Mouse (Mus musculus): ENCODE measurements at regions not wholly inside any gene's neighbourhood (a gene's known extent, or its start where the extent isn't known, plus 50 kb on each side); places are given as distances from the start of the nearest gene placed in this dataset.

DNA sequence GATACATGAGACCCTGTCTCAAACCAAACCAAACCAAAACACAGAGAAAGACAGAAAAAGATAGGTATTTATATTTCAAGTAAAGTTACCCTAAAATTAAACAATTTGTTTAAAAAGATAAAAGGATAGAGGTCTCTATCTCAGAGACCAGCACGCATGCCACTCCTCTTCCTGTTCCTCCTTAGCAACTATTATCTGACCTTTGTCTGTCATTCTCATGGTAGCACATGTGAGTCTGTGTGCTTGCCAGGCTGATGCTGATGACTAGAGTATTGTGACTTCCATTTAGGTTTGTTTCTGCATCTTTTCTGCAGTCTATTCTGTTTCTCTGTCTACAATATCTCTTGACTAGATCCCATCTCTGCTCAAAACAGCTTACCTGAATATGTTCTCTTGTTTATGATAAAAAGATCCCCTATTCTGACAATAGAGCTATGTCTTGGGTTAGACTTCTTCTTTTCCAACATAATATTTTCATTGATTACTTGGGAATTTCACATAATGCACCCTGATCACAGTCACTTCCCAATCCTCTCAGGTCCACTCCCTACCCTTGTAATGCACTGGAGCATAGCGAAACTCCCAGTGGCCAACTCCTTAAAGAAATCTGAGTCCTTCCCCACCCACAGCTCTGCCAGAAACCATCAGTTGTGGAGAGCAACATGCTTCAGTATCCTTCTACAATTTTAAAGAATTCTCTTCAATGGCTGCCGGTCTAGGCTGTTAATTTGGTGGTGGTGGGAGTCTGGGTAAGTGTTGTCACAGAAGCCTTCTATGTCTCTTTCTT is 115.7 kb upstream of the Nrp1 start:
- DNase-seq: no peak

DNA sequence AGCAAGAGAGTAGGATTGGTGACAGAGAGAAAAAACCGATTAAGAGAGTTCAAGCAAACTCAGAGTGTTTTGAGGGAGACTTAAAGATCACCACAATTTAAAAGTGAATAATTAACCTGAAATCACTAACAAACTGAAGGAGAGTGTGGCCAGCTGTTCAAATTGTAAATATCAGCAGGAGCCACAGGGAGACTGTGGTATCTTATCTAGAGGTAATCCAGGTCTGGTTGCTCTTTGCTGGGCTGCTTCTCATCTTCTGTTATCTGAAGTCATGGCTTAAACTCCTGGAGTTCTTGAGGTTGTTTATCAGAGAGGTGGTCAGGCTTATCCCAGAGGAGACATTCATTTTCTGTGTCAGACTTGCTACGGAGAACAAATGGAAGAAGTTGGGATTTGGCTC is 106.7 kb upstream of the Nrp1 start:
- DNase-seq: no peak

DNA sequence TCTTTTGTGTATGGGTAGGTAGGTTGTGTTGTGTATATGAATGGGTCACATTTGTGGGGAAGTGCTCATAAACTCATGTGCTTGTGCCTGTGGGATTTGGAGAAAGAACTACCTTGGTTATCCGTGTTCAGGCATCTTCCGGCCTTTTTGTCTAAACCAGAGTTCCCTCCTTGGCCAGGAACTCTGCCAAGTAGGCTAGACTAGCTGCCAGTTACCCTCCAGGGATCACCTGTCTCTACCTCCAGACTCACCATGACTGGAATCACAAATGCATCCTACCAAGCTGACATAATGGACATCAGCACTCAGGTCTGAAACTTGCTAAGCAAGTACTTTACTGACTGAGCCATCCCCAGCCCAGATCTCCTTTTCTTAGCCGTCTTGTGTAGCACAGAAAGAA is 97.6 kb upstream of the Nrp1 start:
- no peak for DNase-seq

DNA sequence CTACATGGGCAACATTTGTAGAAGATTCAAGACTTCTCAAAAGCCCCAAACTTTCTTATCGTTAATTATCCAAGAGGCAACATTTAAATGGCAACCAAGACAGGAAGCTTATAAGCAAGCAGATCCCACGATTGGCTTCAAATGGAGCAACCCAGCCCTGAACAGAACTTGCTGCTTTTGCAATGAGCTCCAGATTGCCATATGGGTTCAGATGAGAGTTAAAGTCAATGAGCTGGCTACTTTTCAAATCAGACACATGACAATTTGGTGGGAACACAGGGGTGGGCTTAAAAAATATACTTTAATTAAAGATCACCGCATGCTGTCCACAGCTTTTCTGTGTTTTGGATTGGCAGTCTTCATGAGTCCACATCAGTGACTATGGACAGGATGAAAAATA is 97.0 kb upstream of the Nrp1 start:
- DNase-seq: no peak

DNA sequence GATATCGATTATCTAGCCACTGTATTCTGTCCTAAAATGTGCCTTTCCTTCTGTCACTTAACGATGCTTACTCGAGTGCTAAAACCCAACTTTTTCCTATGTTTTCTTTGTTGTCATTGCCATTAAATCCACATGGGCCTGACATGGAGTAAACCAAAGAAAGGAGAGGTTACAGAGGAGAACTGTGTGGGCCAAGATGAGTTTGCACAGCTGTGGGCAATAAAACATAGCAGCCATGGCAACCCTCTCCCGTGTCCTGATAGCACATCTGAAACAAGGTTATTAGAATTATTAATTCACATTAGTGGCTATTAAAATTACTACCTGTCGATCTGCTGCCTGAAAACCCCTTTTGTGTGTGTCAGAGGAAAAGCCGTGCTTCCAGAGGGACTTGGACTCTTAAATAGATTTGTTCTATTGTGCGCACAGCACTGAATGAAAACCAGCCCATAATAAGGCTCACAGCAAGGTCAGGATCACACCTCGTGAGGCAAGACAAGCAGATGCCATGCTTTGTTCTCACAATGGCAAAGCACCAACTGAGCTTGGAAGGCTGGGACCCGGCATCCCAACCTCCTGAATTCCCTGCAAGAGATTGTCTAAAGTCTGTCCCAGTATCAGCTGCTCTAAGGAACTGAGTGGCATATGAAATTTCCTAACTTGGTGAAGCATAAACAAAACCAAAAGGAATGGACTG is 95.0 kb upstream of the Nrp1 start:
- no peak for DNase-seq

DNA sequence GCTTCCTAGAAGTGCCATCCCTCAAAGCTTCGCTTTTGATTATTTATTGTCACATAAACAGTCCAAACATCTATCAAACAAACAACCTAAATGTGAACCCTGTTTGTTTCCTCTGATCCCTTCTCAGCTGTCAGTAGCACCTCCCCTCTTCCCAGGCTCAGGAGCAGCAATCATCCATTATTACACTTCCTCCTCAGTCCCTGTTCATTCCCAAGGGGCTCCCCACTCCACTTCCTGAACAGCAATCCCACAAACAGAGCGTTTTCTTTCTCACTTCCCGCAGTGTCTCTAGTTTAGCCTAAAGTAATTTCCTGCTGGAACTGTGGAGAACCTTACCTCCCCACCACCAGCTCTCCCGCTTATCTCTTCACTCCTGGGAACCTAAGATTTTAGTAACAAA is 91.1 kb upstream of the Nrp1 start:
- DNase-seq: peak; percentile 39 to 47

DNA sequence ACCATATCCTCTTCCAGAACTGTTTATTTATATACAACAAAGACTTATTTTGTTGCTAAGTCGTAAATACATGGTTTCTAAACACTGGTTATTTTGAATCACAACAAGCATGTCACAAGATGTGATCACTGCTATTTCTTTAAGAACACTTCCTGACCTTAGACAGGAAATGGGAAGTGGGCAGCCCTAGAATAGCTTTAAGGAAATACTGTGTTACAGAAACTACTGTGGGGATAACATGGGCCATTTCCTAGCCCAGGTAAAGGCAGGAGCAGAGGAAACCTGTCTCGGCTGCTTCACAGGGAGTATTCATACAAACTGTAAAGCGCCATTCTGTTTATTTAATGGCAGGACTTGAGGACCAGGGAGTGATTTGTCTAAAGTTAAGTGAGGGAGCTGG is 90.4 kb upstream of the Nrp1 start:
- peak in 1 of 2 experiments; percentile 18 for DNase-seq

DNA sequence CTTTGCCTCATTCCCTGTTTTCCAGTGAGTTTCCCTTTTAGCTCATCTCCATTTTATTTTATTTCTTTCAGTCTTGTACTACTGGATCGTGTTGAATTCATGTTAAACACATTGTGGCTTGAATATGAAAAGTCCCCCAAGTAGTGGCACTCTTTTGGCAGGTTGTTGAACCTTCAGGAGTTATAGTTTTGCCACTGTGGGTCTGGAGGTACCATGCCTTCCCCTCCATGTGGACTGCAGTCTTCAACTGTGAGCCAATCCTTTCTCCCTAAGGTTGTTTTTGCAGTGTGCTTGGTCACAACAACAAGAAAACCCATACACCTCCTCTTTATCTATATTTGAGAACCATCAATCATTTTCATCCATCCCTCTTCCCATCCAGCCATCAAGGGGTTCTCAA is 88.9 kb upstream of the Nrp1 start:
- DNase-seq: no peak

DNA sequence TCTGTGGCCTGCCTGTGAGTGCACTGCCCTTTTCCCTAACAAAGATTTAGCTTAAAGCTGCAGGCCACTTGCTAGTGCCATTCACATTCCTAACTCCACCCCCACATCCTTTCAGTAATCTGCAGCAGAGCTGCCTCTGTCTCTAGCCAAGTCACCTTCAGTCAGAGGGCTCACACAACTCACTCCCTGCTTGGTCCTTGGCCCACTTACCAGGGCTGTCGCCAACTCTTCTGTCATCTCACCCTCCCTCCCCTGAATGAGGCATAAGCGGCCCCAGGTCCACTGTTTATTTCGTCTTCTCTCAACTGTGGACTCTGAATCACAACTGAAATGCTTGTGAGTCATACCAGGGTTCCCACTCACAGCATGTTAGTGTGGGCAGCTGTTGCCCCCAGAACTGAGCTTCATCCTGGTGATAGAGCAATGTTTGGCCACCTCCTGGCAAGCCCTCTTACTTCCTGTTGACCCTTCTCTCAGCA is 85.5 kb upstream of the Nrp1 start:
- DNase-seq: peak; percentile 23 to 25

DNA sequence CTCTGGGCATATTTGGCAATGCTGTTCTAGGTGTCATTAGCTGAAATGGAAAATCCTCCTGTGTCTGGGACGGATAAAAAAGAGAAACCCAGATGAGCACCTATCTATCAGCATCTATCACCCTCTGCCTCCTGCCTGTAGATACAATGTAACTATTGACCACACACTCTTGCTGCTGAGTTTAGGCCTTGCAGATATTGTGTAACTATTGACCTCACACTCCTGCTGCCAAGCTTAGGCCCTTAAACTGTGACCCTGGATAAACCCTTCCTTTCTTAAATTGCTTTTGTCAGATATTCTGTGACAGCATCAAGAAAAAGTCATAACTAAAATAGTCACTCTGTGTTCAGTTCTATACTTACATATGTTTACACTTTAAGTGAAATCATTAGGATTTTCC is 81.9 kb upstream of the Nrp1 start:
- no peak for DNase-seq

DNA sequence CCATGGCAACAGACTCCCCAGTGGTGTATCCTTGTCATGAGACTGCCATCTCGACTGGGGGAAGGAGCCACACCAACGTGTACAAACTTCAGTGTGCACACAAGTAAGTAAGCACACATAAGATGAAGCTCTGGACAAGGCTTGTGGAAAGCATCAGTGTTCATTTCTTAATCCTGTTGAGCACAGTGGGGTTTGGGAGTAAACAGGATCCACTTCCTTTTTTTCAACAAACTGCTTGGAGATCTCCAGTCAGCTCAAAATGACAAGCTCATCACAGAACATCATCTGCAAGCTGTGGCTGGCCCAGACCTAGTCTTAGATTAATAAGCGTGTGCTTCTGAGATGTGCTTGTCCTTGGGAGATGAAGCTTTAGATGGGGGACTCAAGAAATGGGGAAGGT is 75.6 kb upstream of the Nrp1 start:
- no peak for DNase-seq

DNA sequence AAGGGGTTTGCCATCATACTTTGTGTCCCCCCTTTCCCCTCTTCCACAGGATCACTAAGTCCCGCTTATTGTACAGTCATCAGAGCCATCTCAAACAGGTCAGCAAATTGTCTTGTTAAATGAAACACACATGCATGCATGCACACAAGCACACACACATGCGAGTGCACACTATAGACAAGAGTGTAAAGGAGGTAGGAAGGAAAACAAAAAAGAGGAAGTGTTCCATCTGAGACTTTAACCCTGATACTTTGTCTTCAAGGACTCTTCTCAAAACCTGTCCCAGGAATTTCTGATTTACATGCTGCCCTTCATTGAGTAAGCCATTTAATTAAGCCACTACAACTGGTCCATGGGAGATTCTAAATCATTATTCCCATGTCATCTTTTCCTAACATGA is 75.0 kb upstream of the Nrp1 start:
- DNase-seq: no peak

DNA sequence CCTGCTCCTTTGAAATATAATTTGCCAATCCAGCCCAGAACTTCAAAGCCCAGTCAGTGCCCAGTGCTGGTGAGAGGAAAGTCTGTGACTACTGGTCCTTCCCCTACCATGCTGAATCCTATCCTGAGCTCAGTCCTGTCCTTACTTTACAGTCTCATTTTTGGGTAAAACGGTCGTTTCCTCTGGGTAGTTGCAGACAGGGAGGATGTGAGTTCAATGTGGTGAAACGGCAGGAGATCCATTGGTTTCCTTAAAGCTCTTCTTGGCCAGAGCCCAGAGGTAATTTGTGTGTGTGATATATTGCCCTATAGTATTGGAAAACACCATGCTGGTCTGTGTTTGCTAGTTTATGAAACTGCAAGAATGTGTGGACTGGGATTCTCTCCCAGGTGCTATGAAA is 73.6 kb upstream of the Nrp1 start:
- no peak for DNase-seq

DNA sequence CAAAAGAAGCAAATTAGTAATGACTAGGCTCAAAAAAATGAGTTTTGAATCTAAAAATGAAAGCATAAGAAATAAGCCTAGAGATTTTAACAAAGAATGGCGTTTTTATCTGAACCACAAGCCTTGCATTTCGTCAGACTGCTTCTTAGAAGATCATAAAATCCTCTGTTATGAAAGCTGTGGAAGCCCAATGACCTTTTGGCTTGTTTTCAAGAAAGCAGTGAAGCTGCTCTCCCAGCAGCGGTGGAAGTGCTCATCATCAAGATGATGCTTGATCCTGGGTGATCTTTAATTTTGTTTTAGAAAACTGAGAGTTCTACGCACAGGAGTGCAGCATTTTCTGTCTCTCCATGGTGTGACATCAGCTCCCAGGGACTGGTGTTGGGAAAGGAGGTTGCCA is 68.3 kb upstream of the Nrp1 start:
- peak in 1 of 2 experiments; percentile 39 for DNase-seq

DNA sequence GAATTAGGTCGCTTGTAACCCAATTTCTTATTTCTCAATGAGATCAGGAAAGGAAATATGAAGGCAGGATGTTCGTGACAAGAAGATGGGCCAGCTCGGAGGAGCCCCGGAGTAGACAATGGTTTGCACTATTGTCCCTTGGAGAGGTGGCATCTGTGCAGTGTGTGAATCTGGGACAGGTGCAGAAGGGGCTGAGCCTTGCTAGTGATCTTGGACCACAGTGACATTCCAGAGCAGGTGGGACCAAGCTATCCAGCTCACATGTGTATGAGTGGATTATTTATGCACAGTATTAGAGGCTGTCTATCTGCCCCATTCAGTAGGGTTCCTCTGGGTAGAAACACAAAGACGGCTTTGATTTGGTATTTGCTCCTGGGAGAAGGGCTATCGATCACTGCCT is 66.0 kb upstream of the Nrp1 start:
- DNase-seq: no peak

DNA sequence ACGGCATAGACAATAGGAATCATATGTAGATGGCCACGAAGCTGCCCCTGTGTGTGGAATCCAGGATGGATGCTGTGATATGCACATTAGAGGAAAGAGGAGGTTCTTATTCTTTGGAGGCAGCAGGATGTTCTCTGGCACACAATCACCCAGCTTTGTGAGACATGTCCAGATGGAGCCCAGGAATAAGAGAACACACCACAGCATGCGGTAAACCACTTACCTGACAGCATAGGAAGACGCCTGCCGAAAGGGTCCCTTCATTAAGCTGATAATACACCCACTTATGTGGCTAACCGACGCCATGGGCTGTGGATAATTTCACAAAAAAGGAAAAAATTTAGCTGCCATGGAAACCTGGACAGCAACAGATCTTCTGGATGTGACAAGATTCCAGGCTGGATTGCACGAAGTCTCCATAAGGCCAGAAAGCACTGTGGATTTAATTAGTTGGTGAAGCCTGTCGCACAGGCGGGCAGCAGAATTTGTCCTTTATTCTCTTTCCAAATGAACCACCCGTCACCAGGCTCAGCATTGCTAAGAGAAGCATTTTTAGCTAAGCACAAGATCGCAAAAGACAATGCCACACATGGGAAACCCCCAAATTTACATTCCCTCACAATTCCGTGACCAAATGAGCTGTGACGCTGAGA is 61.5 kb upstream of the Nrp1 start:
- DNase-seq: no peak

DNA sequence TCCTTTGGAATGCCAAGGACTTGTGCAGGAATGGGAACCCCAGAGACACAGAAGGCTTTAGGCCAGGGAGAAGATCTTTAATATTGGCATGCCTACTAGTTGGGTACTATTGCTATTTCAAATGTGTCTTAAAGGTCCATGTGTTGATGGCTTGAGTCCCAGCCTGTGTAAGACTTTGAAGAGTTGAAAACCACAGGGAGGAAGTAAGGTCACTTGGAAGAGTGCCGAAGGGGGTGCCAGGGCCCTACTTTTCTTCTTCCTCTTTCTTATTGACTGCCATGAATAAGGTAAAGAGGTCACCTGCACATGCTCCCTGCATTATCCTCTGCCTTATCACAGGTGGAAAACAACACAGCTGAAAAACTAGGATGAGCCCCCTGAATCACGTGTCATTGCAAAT is 56.1 kb upstream of the Nrp1 start:
- no peak for DNase-seq

All from kidney, postnatal 36 days (tissue).